Mouse (Mus musculus): ENCODE measurements at regions not wholly inside any gene's neighbourhood (a gene's known extent, or its start where the extent isn't known, plus 50 kb on each side); places are given as distances from the start of the nearest gene placed in this dataset.

- WGBS = 61% methylated on average over 4 of the region's 4 CpGs
- Histone ChIP-seq H3K4me3 (ENCODE audit: low read depth, low read length) (no peak overlapping the region), H3K9me3 (ENCODE audit: low read length) (no peaks in the 10 kb centered on the region), H3K9ac (no peak overlapping the region), H3K4me2 (ENCODE audit: low read depth) (no peak overlapping the region), H3K27me3 (ENCODE audit: insufficient read depth, low read length) (no peaks in the 10 kb centered on the region), H3K4me1 (ENCODE audit: insufficient read depth) (peaks cover 5% of the 10 kb centered on the region), H3K36me3 (ENCODE audit: insufficient read depth) (no peaks in the 10 kb centered on the region), H3K27ac (ENCODE audit: low read depth, low read length) (no peak overlapping the region)
- no peak for DNase-seq
- TF ChIP-seq CTCF (IDR thresholded peaks at IDR 0.05; ENCODE audit: low read depth) = no peak
- ATAC-seq = no peak
Observed at GRCm38 (mm10) chr4:81742536-81743459, 300.2 kb upstream of the Mpdz start.

DNA sequence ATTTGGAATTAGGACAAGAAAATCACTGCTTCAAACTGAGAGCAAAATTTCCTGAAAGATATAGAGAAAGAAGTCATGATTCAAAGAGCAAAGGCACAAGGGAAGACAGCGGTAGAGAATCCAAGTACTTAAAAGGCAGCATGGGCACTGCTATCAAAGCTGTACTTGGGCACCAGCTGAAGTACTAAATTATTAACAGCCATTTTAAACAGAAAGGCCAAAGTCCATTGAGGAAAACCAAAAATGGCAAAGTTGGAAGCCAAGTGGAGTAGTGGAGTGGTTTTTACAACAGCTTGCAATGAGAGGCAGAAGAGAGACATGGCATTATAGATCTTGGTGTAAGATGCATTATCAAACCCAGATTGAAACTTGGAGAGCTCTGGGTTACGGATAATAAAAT lies 291.8 kb upstream of the Mpdz start:
- WGBS = 94% methylated on average over 2 of the region's 2 CpGs
- H3K9ac ChIP-seq = no peak overlapping the region
- ATAC-seq = no peak

GRCm38 (mm10) chr4:81730386-81730785 lies 287.8 kb upstream of the Mpdz start:
- 88% methylated on average over 2 of the region's 2 CpGs for WGBS
- Histone ChIP-seq H3K9me3 (ENCODE audit: low read length) (no peaks in the 10 kb centered on the region), H3K27ac (ENCODE audit: low read depth, low read length) (no peak overlapping the region), H3K27me3 (ENCODE audit: insufficient read depth, low read length) (no peaks in the 10 kb centered on the region), H3K9ac (no peak overlapping the region), H3K4me1 (ENCODE audit: insufficient read depth) (no peaks in the 10 kb centered on the region; the same call in 1 of the 2 replicates), H3K4me3 (ENCODE audit: low read depth, low read length) (no peak overlapping the region), H3K4me2 (ENCODE audit: low read depth) (no peak overlapping the region), H3K36me3 (ENCODE audit: insufficient read depth) (no peaks in the 10 kb centered on the region)
- ATAC-seq (no peak), DNase-seq (no peak)
- no peak for TF ChIP-seq CTCF (IDR thresholded peaks at IDR 0.05; ENCODE audit: low read depth)

More for the DNA sequence above, 291.8 kb upstream of the Mpdz start:
- no peak for DNase-seq
- Histone ChIP-seq H3K9me3 (ENCODE audit: low read length) (no peaks in the 10 kb centered on the region), H3K27ac (ENCODE audit: low read depth, low read length) (no peak overlapping the region), H3K36me3 (ENCODE audit: insufficient read depth) (no peaks in the 10 kb centered on the region), H3K4me3 (ENCODE audit: low read depth, low read length) (no peak overlapping the region), H3K4me2 (ENCODE audit: low read depth) (no peak overlapping the region), H3K27me3 (ENCODE audit: insufficient read depth, low read length) (no peaks in the 10 kb centered on the region), H3K4me1 (ENCODE audit: insufficient read depth) (no peaks in the 10 kb centered on the region)
- TF ChIP-seq CTCF (IDR thresholded peaks at IDR 0.05; ENCODE audit: low read depth) = no peak

- Histone ChIP-seq H3K27ac (ENCODE audit: low read depth, low read length) (no peak overlapping the region), H3K27me3 (ENCODE audit: insufficient read depth, low read length) (no peaks in the 10 kb centered on the region), H3K9me3 (ENCODE audit: low read length) (no peaks in the 10 kb centered on the region), H3K4me3 (ENCODE audit: low read depth, low read length) (no peak overlapping the region), H3K36me3 (ENCODE audit: insufficient read depth) (no peaks in the 10 kb centered on the region), H3K4me2 (ENCODE audit: low read depth) (no peak overlapping the region), H3K4me1 (ENCODE audit: insufficient read depth) (no peaks in the 10 kb centered on the region; the same call in 1 of the 2 replicates), H3K9ac (no peak overlapping the region)
- TF ChIP-seq CTCF (IDR thresholded peaks at IDR 0.05; ENCODE audit: low read depth) = no peak
- ATAC-seq = no peak
- 62% methylated on average over 3 of the region's 3 CpGs for WGBS
- DNase-seq = no peak
Observed at GRCm38 (mm10) chr4:81728961-81729360, 286.3 kb upstream of the Mpdz start.

GRCm38 (mm10) chr4:81727735-81728581 lies 285.3 kb upstream of the Mpdz start:
- H3K4me2 ChIP-seq (ENCODE audit: low read depth) = peak overlapping the region; percentile 27
- H3K4me3 ChIP-seq (ENCODE audit: low read depth, low read length) = no peak overlapping the region
- WGBS = 17% methylated on average over 12 of the region's 12 CpGs
- H3K27me3 ChIP-seq (ENCODE audit: insufficient read depth, low read length) = no peaks in the 10 kb centered on the region
- DNase-seq (peak; percentile 62), ATAC-seq (peak; percentile 6; the same call in 1 of the 2 replicates)
- H3K9me3 ChIP-seq (ENCODE audit: low read length) = no peaks in the 10 kb centered on the region
- no peaks in the 10 kb centered on the region; the same call in 1 of the 2 replicates for H3K4me1 ChIP-seq (ENCODE audit: insufficient read depth)
- H3K36me3 ChIP-seq (ENCODE audit: insufficient read depth) = no peaks in the 10 kb centered on the region
- no peak for TF ChIP-seq CTCF (IDR thresholded peaks at IDR 0.05; ENCODE audit: low read depth)
- no peak overlapping the region for H3K9ac ChIP-seq
- peak overlapping the region; percentile 70 for H3K27ac ChIP-seq (ENCODE audit: low read depth, low read length)

DNA sequence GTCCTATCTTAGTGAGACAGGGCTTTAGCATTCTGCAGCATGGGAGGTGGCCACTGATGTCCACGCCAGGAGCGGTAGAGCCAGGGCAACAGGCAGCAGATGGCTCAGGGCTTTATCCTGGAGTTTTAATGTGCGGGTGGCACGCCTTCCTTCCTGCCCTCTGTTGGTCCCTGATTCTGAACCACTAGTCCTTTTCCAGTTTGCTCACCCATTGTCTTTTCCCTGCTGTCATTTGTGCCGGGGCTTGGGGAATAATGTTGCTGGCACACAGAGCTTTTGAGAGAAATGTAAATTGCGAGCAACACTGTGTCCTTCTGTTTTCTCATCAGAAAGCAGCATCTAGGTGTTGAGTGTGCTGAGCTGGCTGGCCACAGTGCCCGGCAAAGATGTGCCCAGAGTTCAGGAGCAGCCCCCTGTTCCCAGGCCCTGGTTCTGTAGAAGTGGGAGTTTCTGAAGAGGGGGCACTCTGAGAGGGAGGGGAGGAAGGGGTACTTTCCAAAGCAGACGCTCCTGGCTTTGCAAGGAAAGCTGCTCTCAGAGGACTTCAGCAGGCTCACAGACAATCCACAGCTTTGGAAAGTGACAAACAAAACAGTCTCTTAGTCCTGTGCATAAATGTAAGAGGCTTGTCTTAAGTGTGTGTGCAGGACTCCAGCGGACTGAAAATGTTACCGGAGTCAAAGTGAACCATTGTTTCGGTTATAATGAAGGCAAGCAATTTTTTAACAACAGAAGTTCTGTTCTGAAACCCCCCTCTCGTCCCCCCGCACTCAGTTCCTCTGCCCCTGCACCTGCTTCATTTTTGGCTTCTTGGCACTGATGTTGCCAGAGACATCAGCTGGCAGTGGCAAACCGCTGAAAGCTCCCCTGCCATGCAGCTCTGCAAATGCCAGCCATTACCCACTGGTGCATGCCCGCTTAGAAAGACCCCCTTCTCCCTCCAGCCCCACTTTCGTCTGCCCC lies 284.4 kb upstream of the Mpdz start:
- DNase-seq = peak; percentile 75
- TF ChIP-seq CTCF (IDR thresholded peaks at IDR 0.05; ENCODE audit: low read depth) = no peak
- peak overlapping the region; percentile 70 for H3K27ac ChIP-seq (ENCODE audit: low read depth, low read length)
- peak; percentile 91 for ATAC-seq
- no peaks in the 10 kb centered on the region; the same call in 1 of the 2 replicates for H3K4me1 ChIP-seq (ENCODE audit: insufficient read depth)
- H3K4me2 ChIP-seq (ENCODE audit: low read depth) = peak overlapping the region; percentile 27
- no peaks in the 10 kb centered on the region for H3K27me3 ChIP-seq (ENCODE audit: insufficient read depth, low read length)
- H3K9me3 ChIP-seq (ENCODE audit: low read length) = no peaks in the 10 kb centered on the region
- 11% methylated on average over 16 of the region's 16 CpGs for WGBS
- H3K9ac ChIP-seq = no peak overlapping the region
- H3K4me3 ChIP-seq (ENCODE audit: low read depth, low read length) = no peak overlapping the region
- no peaks in the 10 kb centered on the region for H3K36me3 ChIP-seq (ENCODE audit: insufficient read depth)
